Mouse (Mus musculus): ENCODE results near the gene Ctnnbip1. TPM values are rescaled to one million over a fixed set of nuclear protein-coding genes. Genes with fewer than 3 reads are reported as not detected.
A peak's percentile ranks its signal among the peaks of the same experiment; 100 is the strongest.

Ctnnbip1 gene
- total RNA-seq, 1 experiment from 2014 or later: 6.5 TPM

- no peak for ATAC-seq (replicated peaks; ENCODE audit: insufficient number of reproducible peaks, low FRiP score, low TSS enrichment, poor library complexity, severe bottlenecking)
Measured at GRCm38 (mm10) chr4:149515706-149516105, 2.3 kb upstream of the Ctnnbip1 start.

GRCm38 (mm10) chr4:149518351-149519220 is 550 bp downstream of the Ctnnbip1 start:
- ATAC-seq (replicated peaks; ENCODE audit: insufficient number of reproducible peaks, low FRiP score, low TSS enrichment, poor library complexity, severe bottlenecking): no peak

- ATAC-seq (replicated peaks; ENCODE audit: insufficient number of reproducible peaks, low FRiP score, low TSS enrichment, poor library complexity, severe bottlenecking): no peak
Measured at GRCm38 (mm10) chr4:149521258-149521657, 3.2 kb downstream of the Ctnnbip1 start.

- no peak for ATAC-seq (replicated peaks; ENCODE audit: insufficient number of reproducible peaks, low FRiP score, low TSS enrichment, poor library complexity, severe bottlenecking)
Measured at GRCm38 (mm10) chr4:149523961-149524360, 5.9 kb downstream of the Ctnnbip1 start.

GRCm38 (mm10) chr4:149525170-149525569 is 7.1 kb downstream of the Ctnnbip1 start:
- no peak for ATAC-seq (replicated peaks; ENCODE audit: insufficient number of reproducible peaks, low FRiP score, low TSS enrichment, poor library complexity, severe bottlenecking)

GRCm38 (mm10) chr4:149525811-149526210 is 7.8 kb downstream of the Ctnnbip1 start:
- ATAC-seq (replicated peaks; ENCODE audit: insufficient number of reproducible peaks, low FRiP score, low TSS enrichment, poor library complexity, severe bottlenecking): no peak

GRCm38 (mm10) chr4:149526330-149526729 is 8.3 kb downstream of the Ctnnbip1 start:
- ATAC-seq (replicated peaks; ENCODE audit: insufficient number of reproducible peaks, low FRiP score, low TSS enrichment, poor library complexity, severe bottlenecking): no peak

GRCm38 (mm10) chr4:149527621-149528354 is 9.8 kb downstream of the Ctnnbip1 start:
- ATAC-seq (replicated peaks; ENCODE audit: insufficient number of reproducible peaks, low FRiP score, low TSS enrichment, poor library complexity, severe bottlenecking): no peak

GRCm38 (mm10) chr4:149529691-149530090 is 11.7 kb downstream of the Ctnnbip1 start:
- no peak for ATAC-seq (replicated peaks; ENCODE audit: insufficient number of reproducible peaks, low FRiP score, low TSS enrichment, poor library complexity, severe bottlenecking)

GRCm38 (mm10) chr4:149539441-149539840 is 21.4 kb downstream of the Ctnnbip1 start:
- ATAC-seq (replicated peaks; ENCODE audit: insufficient number of reproducible peaks, low FRiP score, low TSS enrichment, poor library complexity, severe bottlenecking): no peak

- ATAC-seq (replicated peaks; ENCODE audit: insufficient number of reproducible peaks, low FRiP score, low TSS enrichment, poor library complexity, severe bottlenecking): no peak
Measured at GRCm38 (mm10) chr4:149541935-149542334, 23.9 kb downstream of the Ctnnbip1 start.

GRCm38 (mm10) chr4:149542431-149542830 is 24.4 kb downstream of the Ctnnbip1 start:
- no peak for ATAC-seq (replicated peaks; ENCODE audit: insufficient number of reproducible peaks, low FRiP score, low TSS enrichment, poor library complexity, severe bottlenecking)

- ATAC-seq (replicated peaks; ENCODE audit: insufficient number of reproducible peaks, low FRiP score, low TSS enrichment, poor library complexity, severe bottlenecking): peak; percentile 59; the same call in 1 of the 2 replicates
Measured at GRCm38 (mm10) chr4:149542927-149543553, 25.0 kb downstream of the Ctnnbip1 start.

- no peak for ATAC-seq (replicated peaks; ENCODE audit: insufficient number of reproducible peaks, low FRiP score, low TSS enrichment, poor library complexity, severe bottlenecking)
Measured at GRCm38 (mm10) chr4:149544892-149545291, 26.9 kb downstream of the Ctnnbip1 start.

GRCm38 (mm10) chr4:149546797-149547444 is 28.9 kb downstream of the Ctnnbip1 start:
- no peak for ATAC-seq (replicated peaks; ENCODE audit: insufficient number of reproducible peaks, low FRiP score, low TSS enrichment, poor library complexity, severe bottlenecking)

- ATAC-seq (replicated peaks; ENCODE audit: insufficient number of reproducible peaks, low FRiP score, low TSS enrichment, poor library complexity, severe bottlenecking): no peak
Measured at GRCm38 (mm10) chr4:149547523-149547922, 29.5 kb downstream of the Ctnnbip1 start.

GRCm38 (mm10) chr4:149549221-149549925 is 31.3 kb downstream of the Ctnnbip1 start:
- ATAC-seq (replicated peaks; ENCODE audit: insufficient number of reproducible peaks, low FRiP score, low TSS enrichment, poor library complexity, severe bottlenecking): peak; percentile 78; the same call in 1 of the 2 replicates

- no peak for ATAC-seq (replicated peaks; ENCODE audit: insufficient number of reproducible peaks, low FRiP score, low TSS enrichment, poor library complexity, severe bottlenecking)
Measured at GRCm38 (mm10) chr4:149550866-149551265, 32.8 kb downstream of the Ctnnbip1 start.

Measured in monocyte, adult 5-6 weeks (primary cell).